Mouse (Mus musculus) liver, adult 2 months (tissue): ENCODE data around the gene Pstpip1. TPM values are rescaled to one million over a fixed set of nuclear protein-coding genes. Genes with fewer than 3 reads are reported as not detected.

Source experiments
- DNase-seq: peaks from one replicate; pipeline ENCODE4 v3.0.0-alpha.2; 2011; ENCODE audit warnings: low read depth, low spot score; ENCODE audit errors: extremely low read depth
- H3K27ac ChIP-seq: fragments of 200-500 bp; replicated peaks from 2 replicates; pipeline ENCODE4 v1.5.1; 2012; ENCODE audit warnings: low read depth, mild to moderate bottlenecking, control low read depth, inconsistent platforms, low read length; ENCODE audit not compliant: insufficient read depth
- H3K27me3 ChIP-seq: fragments of 200-500 bp; 2 replicates; pipeline ENCODE4 v1.6.1; 2012; ENCODE audit warnings: mild to moderate bottlenecking, moderate library complexity, low read length, inconsistent platforms; ENCODE audit not compliant: control insufficient read depth, insufficient read depth
- H3K36me3 ChIP-seq: fragments of 200-500 bp; 2 replicates; pipeline ENCODE4 v1.6.1; 2012; ENCODE audit warnings: low read length, inconsistent platforms; ENCODE audit not compliant: control insufficient read depth, insufficient read depth
- H3K4me1 ChIP-seq: fragments of 200-500 bp; 2 replicates; pipeline ENCODE4 v1.6.1; 2011; ENCODE audit warnings: low read length; ENCODE audit not compliant: control insufficient read depth, insufficient read depth
- H3K4me3 ChIP-seq: fragments of 200-500 bp; 2 replicates; pipeline ENCODE4 v1.5.1; 2011; ENCODE audit warnings: low read depth, mild to moderate bottlenecking, control low read depth, low read length, moderate library complexity; ENCODE audit not compliant: insufficient read depth
- H3K79me2 ChIP-seq: fragments of 200-500 bp; 2 replicates; pipeline ENCODE4 v1.6.1; 2012; ENCODE audit warnings: inconsistent platforms, mild to moderate bottlenecking, low read length, moderate library complexity; ENCODE audit not compliant: control insufficient read depth, insufficient read depth
- H3K9ac ChIP-seq: fragments of 200-500 bp; 2 replicates; pipeline ENCODE4 v1.6.1; 2012; ENCODE audit warnings: low read depth, mild to moderate bottlenecking, control low read depth, inconsistent platforms, low read length
- CTCF ChIP-seq: fragments of 200-500 bp; IDR thresholded peaks from 2 replicates; pipeline ENCODE4 v1.5.1; 2011; ENCODE audit warnings: low read depth, low read length, control low read depth
- POLR2A ChIP-seq: fragments of 200-500 bp; IDR thresholded peaks from 2 replicates; pipeline ENCODE4 v1.6.1; 2011; ENCODE audit warnings: low read length, control low read depth; ENCODE audit not compliant: insufficient read depth; ENCODE audit errors: extremely low read depth
- WGBS: fragments of 180-500 bp; shearing (Covaris S2); methylation state at CpG from one replicate; pipeline ENCODE4 v1.1.7; 2018; 5-methylcytosine and 5-hydroxymethylcytosine counted together
- polyA plus RNA-seq: library from polyadenylated mRNA; depleted of rRNA; stranded (reverse); fragments of >200 nt; gene quantifications from 2 replicates; pipeline ENCODE4 v1.2.3, GENCODE M21; 2012
- total RNA-seq: library from RNA; depleted of rRNA; stranded (reverse); fragments of >200 nt; gene quantifications from 2 replicates; pipeline ENCODE4 v1.2.3, GENCODE M21; 2014

The Pstpip1 gene
- total and polyA plus RNA-seq, 2 experiments: 0.37 to 1.1 TPM

GRCm38 (mm10) chr9:56146326-56146923 is 56.7 kb downstream of the Pstpip1 start:
- 93% methylated on average over 16 of the region's 16 CpGs for WGBS
- Histone ChIP-seq H3K4me3 (no peak overlapping the region), H3K36me3 (no peaks in the 10 kb centered on the region), H3K9ac (no peak overlapping the region), H3K79me2 (no peaks in the 10 kb centered on the region), H3K27me3 (no peaks in the 10 kb centered on the region), H3K27ac (no peak overlapping the region), H3K4me1 (no peaks in the 10 kb centered on the region)
- no peak for DNase-seq
- TF ChIP-seq CTCF (no peak), POLR2A (no peak)

GRCm38 (mm10) chr9:56151745-56152481 is 62.2 kb downstream of the Pstpip1 start:
- 77% methylated on average over 7 of the region's 7 CpGs for WGBS
- TF ChIP-seq POLR2A: no peak
- no peak for TF ChIP-seq CTCF
- Histone ChIP-seq H3K4me1 (no peaks in the 10 kb centered on the region), H3K36me3 (no peaks in the 10 kb centered on the region), H3K9ac (no peak overlapping the region), H3K79me2 (no peaks in the 10 kb centered on the region), H3K27me3 (no peaks in the 10 kb centered on the region), H3K4me3 (no peak overlapping the region), H3K27ac (no peak overlapping the region)
- DNase-seq: no peak

GRCm38 (mm10) chr9:56152482-56153007 is 62.8 kb downstream of the Pstpip1 start:
- H3K79me2 ChIP-seq: no peaks in the 10 kb centered on the region
- H3K4me3 ChIP-seq: no peak overlapping the region
- no peaks in the 10 kb centered on the region for H3K4me1 ChIP-seq
- WGBS: 78% methylated on average over 4 of the region's 4 CpGs
- no peak for DNase-seq
- no peaks in the 10 kb centered on the region for H3K36me3 ChIP-seq
- H3K9ac ChIP-seq: no peak overlapping the region
- no peaks in the 10 kb centered on the region for H3K27me3 ChIP-seq
- no peak overlapping the region for H3K27ac ChIP-seq
- no peak for TF ChIP-seq POLR2A
- no peak for TF ChIP-seq CTCF

- Histone ChIP-seq H3K4me1 (no peaks in the 10 kb centered on the region), H3K9ac (no peak overlapping the region), H3K27ac (no peak overlapping the region), H3K36me3 (no peaks in the 10 kb centered on the region), H3K79me2 (no peaks in the 10 kb centered on the region), H3K4me3 (no peak overlapping the region), H3K27me3 (no peaks in the 10 kb centered on the region)
- no peak for DNase-seq
- WGBS: 96% methylated on average over 5 of the region's 5 CpGs
- TF ChIP-seq POLR2A (no peak), CTCF (no peak)
Observed at GRCm38 (mm10) chr9:56154572-56154971, 64.8 kb downstream of the Pstpip1 start.

- Histone ChIP-seq H3K9ac (no peak overlapping the region), H3K27ac (no peak overlapping the region), H3K36me3 (no peaks in the 10 kb centered on the region), H3K4me3 (no peak overlapping the region), H3K4me1 (no peaks in the 10 kb centered on the region), H3K27me3 (no peaks in the 10 kb centered on the region), H3K79me2 (no peaks in the 10 kb centered on the region)
- DNase-seq: no peak
- 75% methylated on average over 2 of the region's 2 CpGs for WGBS
- TF ChIP-seq CTCF: no peak
- no peak for TF ChIP-seq POLR2A
Observed at GRCm38 (mm10) chr9:56158077-56158476, 68.3 kb downstream of the Pstpip1 start.

GRCm38 (mm10) chr9:56159456-56159855 is 69.7 kb downstream of the Pstpip1 start:
- Histone ChIP-seq H3K27me3 (no peaks in the 10 kb centered on the region), H3K27ac (no peak overlapping the region), H3K4me1 (no peaks in the 10 kb centered on the region), H3K9ac (no peak overlapping the region), H3K4me3 (no peak overlapping the region), H3K79me2 (no peaks in the 10 kb centered on the region), H3K36me3 (no peaks in the 10 kb centered on the region)
- TF ChIP-seq CTCF: no peak
- TF ChIP-seq POLR2A: no peak
- 78% methylated on average over 2 of the region's 2 CpGs for WGBS
- no peak for DNase-seq
